9 mouse cellular contexts compared by ENCODE assay signal in the genomic region with DNA sequence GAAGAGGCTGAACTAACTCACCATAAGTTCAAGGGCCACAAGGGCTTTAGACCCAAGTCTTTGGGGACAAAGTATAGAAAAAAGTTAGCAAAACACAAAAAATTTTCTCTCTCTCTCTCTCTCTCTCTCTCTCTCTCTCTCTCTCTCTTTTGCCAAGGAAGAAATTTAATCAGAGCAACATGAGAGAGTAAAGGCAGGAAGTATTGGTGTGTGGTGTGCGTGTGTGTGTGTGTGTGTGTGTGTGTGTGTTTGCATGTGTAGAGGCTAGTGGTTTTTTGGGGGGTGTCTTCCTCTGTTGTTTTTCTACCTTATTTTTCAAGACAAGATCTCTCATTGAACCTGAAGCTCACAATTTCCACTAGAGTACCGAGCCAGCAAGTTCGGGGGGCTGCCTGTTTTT.
"Had no signal": no experiment of that assay in that cellular context is flagged by ENCODE, and none has a peak within 500 bp of the region (broad histone marks: within the 10 kb centered on the region; RNA-seq: fewer than 3 reads in every experiment).

No protein-coding gene starts in this region.

- ATAC-seq: liver, postnatal 0 days; midbrain, embryonic 16.5 days had no signal

- DNase-seq: kidney, adult 11 months; kidney, adult 9 months; kidney, postnatal 36 days; layer of hippocampus, adult 9-11 months; layer of hippocampus, postnatal 36 days; liver, embryonic 13.5 days; liver, postnatal 0 days; right cerebral cortex, postnatal 14 days had no signal
